Mouse (Mus musculus) inflammation-experienced regulatory T-cells, adult 16 weeks (primary cell): ENCODE measurements around the gene 6820408C15Rik. TPM values are rescaled to one million over a fixed set of nuclear protein-coding genes. Genes with fewer than 3 reads are reported as not detected.

Source experiments
- polyA plus RNA-seq: library from polyadenylated mRNA; unstranded; fragments of 100-300 nt; shearing (Covaris generic); gene quantifications from one replicate; pipeline ENCODE4 v1.2.1, GENCODE M21; 2017

Gene 6820408C15Rik
- polyA plus RNA-seq, result not detected

GRCm38 (mm10) chr2:152415287-152415686 is at the start of gene 6820408C15Rik:
6820408C15Rik (plus strand) TSS chr2:152415587.

DNA sequence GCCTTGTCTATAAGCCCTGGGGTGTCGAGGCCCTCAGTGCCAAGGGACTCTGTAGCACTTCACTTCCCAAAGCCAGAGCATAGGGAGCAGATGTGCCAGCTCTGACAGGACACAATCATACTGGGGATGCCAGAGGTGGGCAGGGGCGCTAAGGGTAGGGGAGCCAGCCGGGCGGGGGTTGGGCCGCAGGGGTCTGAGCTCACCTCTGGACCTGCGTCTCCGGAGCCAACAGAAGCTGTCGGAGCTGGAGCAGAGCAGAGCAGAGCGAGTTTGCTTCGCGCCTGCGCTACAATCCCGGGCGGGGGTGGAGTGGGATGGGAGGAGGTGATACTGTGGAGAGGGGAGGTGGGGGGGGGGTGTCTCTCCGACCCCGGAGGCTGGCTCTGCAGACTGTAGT is 39.0 kb upstream of the 6820408C15Rik start, which contains the start of gene Nrsn2:
TSS of gene Nrsn2 (minus strand) at position 294 of the 397 bp plus-strand sequence.

GRCm38 (mm10) chr2:152397680-152398435 is 17.5 kb upstream of the 6820408C15Rik start, which contains the start of gene Sox12:
Sox12 (minus strand) TSS chr2:152398063.

GRCm38 (mm10) chr2:152414591-152415165 is 709 bp upstream of the 6820408C15Rik start, which contains the start of gene Zcchc3:
Zcchc3 (minus strand) TSS chr2:152415027.

DNA sequence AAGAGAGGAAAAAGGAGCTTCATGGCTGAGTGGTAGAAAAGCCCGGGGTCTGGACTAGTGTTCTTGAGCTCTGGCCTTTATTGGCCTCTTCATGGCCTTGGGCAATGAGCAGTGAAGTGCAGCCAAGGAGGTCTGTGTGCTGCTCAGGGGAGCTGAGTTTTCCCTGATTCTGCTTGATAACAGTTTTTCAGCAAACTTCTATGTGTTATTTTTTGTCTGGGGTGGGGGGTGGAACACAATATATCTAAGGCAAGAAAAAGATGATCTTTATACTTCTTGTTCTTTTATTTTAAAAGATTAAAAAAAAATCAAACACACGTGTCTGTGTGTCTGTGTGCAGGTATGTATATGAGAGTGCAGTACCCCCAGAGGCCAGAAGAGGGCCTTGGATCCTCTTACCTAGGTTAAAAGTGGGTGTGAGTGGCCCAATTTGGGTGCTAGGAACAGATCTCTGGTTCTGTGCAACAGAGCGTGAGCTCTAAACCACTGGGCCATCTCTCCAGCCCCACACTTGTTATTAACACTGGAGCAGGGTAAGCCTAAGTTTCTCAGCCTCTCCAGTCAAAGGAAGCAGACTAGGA is 49.3 kb downstream of the 6820408C15Rik start, which contains the start of gene Defb23:
TSS of gene Defb23 (minus strand) at position 51 of the 581 bp plus-strand sequence.

GRCm38 (mm10) chr2:152476763-152477162 is 61.4 kb downstream of the 6820408C15Rik start, which contains the start of gene Defb20:
Defb20 (plus strand) TSS chr2:152477063.

GRCm38 (mm10) chr2:152490038-152490437 is 74.7 kb downstream of the 6820408C15Rik start, which contains the start of gene Defb22:
Defb22 (minus strand) TSS chr2:152490138.

Other genes with a start within 250 kb of the 6820408C15Rik start
- 49.3 TPM for gene Csnk2a1, start 188.7 kb upstream of the 6820408C15Rik start, polyA plus RNA-seq
- gene Tbc1d20, start 121.8 kb upstream of the 6820408C15Rik start, polyA plus RNA-seq, result 50.9 TPM
- 400 TPM for gene Rbck1, start 82.9 kb upstream of the 6820408C15Rik start, polyA plus RNA-seq
- 4.5 TPM for gene Trib3, start 71.6 kb upstream of the 6820408C15Rik start, polyA plus RNA-seq
- not detected for gene Nrsn2, start 38.9 kb upstream of the 6820408C15Rik start, polyA plus RNA-seq
- gene Sox12, start 17.5 kb upstream of the 6820408C15Rik start, polyA plus RNA-seq, result 0.11 TPM
- gene Zcchc3, start 560 bp upstream of the 6820408C15Rik start, polyA plus RNA-seq, result 1.7 TPM
- not detected for gene Defb23, start 49.0 kb downstream of the 6820408C15Rik start, polyA plus RNA-seq
- gene Defb20, start 61.5 kb downstream of the 6820408C15Rik start, polyA plus RNA-seq, result not detected
- gene Defb22, start 74.6 kb downstream of the 6820408C15Rik start, polyA plus RNA-seq, result not detected
- gene Defb26, start 96.1 kb downstream of the 6820408C15Rik start, polyA plus RNA-seq, result not detected
- gene Defb28, start 102.7 kb downstream of the 6820408C15Rik start, polyA plus RNA-seq, result not detected
- gene Defb29, start 124.5 kb downstream of the 6820408C15Rik start, polyA plus RNA-seq, result not detected
- gene Gm17416, start 153.8 kb downstream of the 6820408C15Rik start, polyA plus RNA-seq, result not detected
- not detected for gene Defb21, start 157.2 kb downstream of the 6820408C15Rik start, polyA plus RNA-seq
- gene Defb19, start 164.7 kb downstream of the 6820408C15Rik start, polyA plus RNA-seq, result not detected
- not detected for gene Defb45, start 183.8 kb downstream of the 6820408C15Rik start, polyA plus RNA-seq
- not detected for gene Defb36, start 188.7 kb downstream of the 6820408C15Rik start, polyA plus RNA-seq
- gene Defb25, start 207.5 kb downstream of the 6820408C15Rik start, polyA plus RNA-seq, result not detected
- gene Rem1, start 211.4 kb downstream of the 6820408C15Rik start, polyA plus RNA-seq, result not detected